Mouse (Mus musculus) mammary gland, adult 2 months (tissue): Measurements from ENCODE around the gene Gen1. TPM values are rescaled to one million over a fixed set of nuclear protein-coding genes. Genes with fewer than 3 reads are reported as not detected.

Experiments
- polyA plus RNA-seq: library from polyadenylated mRNA; depleted of rRNA; stranded (reverse); fragments of >200 nt; gene quantifications from 2 replicates; pipeline ENCODE4 v1.2.3, GENCODE M21; 2012; ENCODE audit warnings: low replicate concordance; rRNA removed

Gen1 gene
- polyA plus RNA-seq = 0.06 and 0.59 TPM in 2 replicates

GRCm38 (mm10) chr12:11265382-11266281 is at the start of gene Gen1, which contains the start of gene Smc6:
Gene Gen1 (minus strand): TSS chr12:11265801.
Gene Smc6 (plus strand): TSS chr12:11265886.

GRCm38 (mm10) chr12:11208872-11209271 is 56.7 kb downstream of the Gen1 start, which contains the start of gene Msgn1:
Gene Msgn1 (minus strand): TSS chr12:11208972.

Other genes with a start within 250 kb of the Gen1 start
- 7.8 and 12.2 TPM in 2 replicates for gene Kcns3, start 114.7 kb downstream of the Gen1 start, polyA plus RNA-seq
- gene Msgn1, start 56.8 kb downstream of the Gen1 start, polyA plus RNA-seq = 1.1 TPM in 1 of 2 replicates, not detected in the other
- 2.8 and 13.8 TPM in 2 replicates for gene Smc6, start 85 bp upstream of the Gen1 start, polyA plus RNA-seq
- gene Vsnl1, start 170.8 kb upstream of the Gen1 start, polyA plus RNA-seq = 0.19 and 0.29 TPM in 2 replicates
- gene Rad51ap2, start 190.3 kb upstream of the Gen1 start, polyA plus RNA-seq = not detected in 2 replicates